7 mouse cellular contexts compared by ENCODE assay signal in the genomic region with DNA sequence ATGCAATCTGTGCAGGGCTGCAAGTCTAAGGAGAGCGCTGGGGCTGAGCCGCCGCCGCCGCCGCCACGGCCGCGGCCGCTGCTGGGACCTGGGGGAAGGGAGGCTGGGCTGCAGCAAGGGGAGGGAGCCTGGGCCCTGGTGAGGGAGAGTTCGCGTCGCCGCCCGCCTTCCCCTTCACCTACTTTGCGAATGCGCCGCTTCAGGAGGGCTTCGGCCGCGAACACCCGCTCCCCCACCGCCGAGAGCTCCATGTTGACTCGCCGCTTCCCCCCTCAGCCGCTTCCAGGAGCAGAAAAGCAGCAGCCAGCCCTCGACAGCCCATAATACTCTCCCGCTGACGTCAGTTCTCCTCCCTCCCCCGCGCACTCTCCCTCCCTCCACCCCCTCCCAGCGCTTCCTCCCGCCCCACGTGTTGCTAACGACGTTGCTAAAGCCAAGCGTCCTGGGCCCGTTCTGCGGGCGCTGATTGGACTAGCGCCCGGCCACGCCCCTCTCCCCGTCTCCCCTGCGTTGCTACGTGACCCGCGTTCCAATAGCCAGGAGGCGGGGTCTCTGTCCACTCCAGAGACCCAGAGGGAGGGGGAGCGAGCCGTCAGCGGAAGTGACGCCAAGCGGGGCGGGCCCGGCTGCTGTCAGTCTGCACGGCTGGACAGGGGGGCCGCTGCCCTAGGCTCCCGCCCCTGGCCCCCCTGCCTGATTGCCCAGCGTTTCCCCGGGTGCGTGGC. TPM values are rescaled to one million over a fixed set of nuclear protein-coding genes. Genes with fewer than 3 reads are reported as not detected.
DNase-seq lines count a peak whose midpoint lies in the region; ATAC-seq and TF ChIP-seq lines count a peak whose summit lies in the region.

A gene (minus strand): TSS at position 370 of the 725 bp plus-strand sequence.

- no peak for TF ChIP-seq CTCF in kidney, adult 2 months (conservative IDR thresholded peaks at IDR 0.05; ENCODE audit: insufficient read depth, insufficient read length, low read depth, low read length)
- no peak for TF ChIP-seq CTCF in spleen, adult 2 months (IDR thresholded peaks at IDR 0.05; ENCODE audit: extremely low read depth, insufficient read depth, insufficient read length, insufficient replicate concordance)

- peaks cover 77% of the 10 kb centered on the region for H3K4me1 ChIP-seq in embryonic facial prominence, embryonic 12.5 days
- peaks cover 18% of the 10 kb centered on the region; the same call in 1 of the 2 replicates for H3K4me1 ChIP-seq in kidney, adult 2 months (ENCODE audit: control insufficient read depth, insufficient read depth, low read length)
- peaks cover 89% of the 10 kb centered on the region for H3K4me1 ChIP-seq in limb, embryonic 12.5 days (replicated peaks)
- H3K4me1 ChIP-seq in midbrain, embryonic 15.5 days = peaks cover 64% of the 10 kb centered on the region
- peaks cover 23% of the 10 kb centered on the region for H3K4me1 ChIP-seq in spleen, adult 2 months (ENCODE audit: control insufficient read depth, insufficient read depth, insufficient read length)

- no peaks in the 10 kb centered on the region for H3K9me3 ChIP-seq in embryonic facial prominence, embryonic 12.5 days
- no peaks in the 10 kb centered on the region for H3K9me3 ChIP-seq in limb, embryonic 12.5 days
- no peaks in the 10 kb centered on the region for H3K9me3 ChIP-seq in midbrain, embryonic 15.5 days

- peak within 1 kb of the TSS; percentile 85 for H3K9ac ChIP-seq in embryonic facial prominence, embryonic 12.5 days
- H3K9ac ChIP-seq in limb, embryonic 12.5 days (replicated peaks) = peak within 1 kb of the TSS; percentile 85
- H3K9ac ChIP-seq in midbrain, embryonic 15.5 days = peak within 1 kb of the TSS; percentile 91

- peaks cover 8% of the 10 kb centered on the region for H3K36me3 ChIP-seq in embryonic facial prominence, embryonic 12.5 days
- H3K36me3 ChIP-seq in kidney, adult 2 months (ENCODE audit: control insufficient read depth, insufficient read depth, low read length) = no peaks in the 10 kb centered on the region
- H3K36me3 ChIP-seq in limb, embryonic 12.5 days = peaks cover 9% of the 10 kb centered on the region
- peaks cover 5% of the 10 kb centered on the region for H3K36me3 ChIP-seq in midbrain, embryonic 15.5 days (replicated peaks)
- peaks cover 8% of the 10 kb centered on the region; the same call in 1 of the 2 replicates for H3K36me3 ChIP-seq in spleen, adult 2 months (ENCODE audit: control insufficient read depth, insufficient read depth, low read length)

- peak within 1 kb of the TSS; percentile 94 for H3K4me2 ChIP-seq in embryonic facial prominence, embryonic 12.5 days (replicated peaks)
- H3K4me2 ChIP-seq in limb, embryonic 12.5 days = peak within 1 kb of the TSS; percentile 92
- peak within 1 kb of the TSS; percentile 90 for H3K4me2 ChIP-seq in midbrain, embryonic 15.5 days

- WGBS in embryonic facial prominence, embryonic 12.5 days = under 1% methylated on average over 54 of the region's 63 CpGs
- WGBS in kidney, adult 2 months = under 1% methylated on average over 63 of the region's 63 CpGs
- WGBS in limb, embryonic 12.5 days = 1% methylated on average over 63 of the region's 63 CpGs
- under 1% methylated on average over 63 of the region's 63 CpGs for WGBS in midbrain, embryonic 15.5 days
- WGBS in spleen, adult 2 months = under 1% methylated on average over 58 of the region's 63 CpGs

- peak; percentile 99 for DNase-seq in adrenal gland, postnatal 25 days
- DNase-seq in heart, adult 18-20 months = peak; percentile 99 to 100
- DNase-seq in kidney, adult 2 months = peak; percentile 100
- DNase-seq in spleen, adult 2 months (ENCODE audit: low read depth in 1 of 2, low spot score in 2 of 2) = peak; percentile 99

- peaks cover 72% of the 10 kb centered on the region for H3K27me3 ChIP-seq in embryonic facial prominence, embryonic 12.5 days
- H3K27me3 ChIP-seq in kidney, adult 2 months (replicated peaks; ENCODE audit: control insufficient read depth, insufficient read depth, low read length) = peaks cover 9% of the 10 kb centered on the region
- peaks cover 79% of the 10 kb centered on the region for H3K27me3 ChIP-seq in limb, embryonic 12.5 days
- peaks cover 70% of the 10 kb centered on the region for H3K27me3 ChIP-seq in midbrain, embryonic 15.5 days (replicated peaks)
- peaks cover 37% of the 10 kb centered on the region for H3K27me3 ChIP-seq in spleen, adult 2 months (ENCODE audit: control insufficient read depth, insufficient read depth, low read length)

- peak; percentile 48 for TF ChIP-seq POLR2A in kidney, adult 2 months (IDR thresholded peaks at IDR 0.05; ENCODE audit: low read depth, low read length)
- TF ChIP-seq POLR2A in spleen, adult 2 months (IDR thresholded peaks at IDR 0.05; ENCODE audit: low read depth, low read length) = peak; percentile 74

- peak; percentile 79 for ATAC-seq in embryonic facial prominence, embryonic 12.5 days (ENCODE audit: insufficient number of reproducible peaks, insufficient read depth, low FRiP score, low TSS enrichment)
- peak; percentile 84 for ATAC-seq in limb, embryonic 12.5 days (ENCODE audit: insufficient number of reproducible peaks, insufficient read depth, low FRiP score, low TSS enrichment, low read depth)
- ATAC-seq in midbrain, embryonic 15.5 days (replicated peaks) = peak; percentile 93

- H3K27ac ChIP-seq in embryonic facial prominence, embryonic 12.5 days = peak within 1 kb of the TSS; percentile 83
- peak within 1 kb of the TSS; percentile 81 for H3K27ac ChIP-seq in kidney, adult 2 months (ENCODE audit: insufficient read depth, low read depth, low read length)
- peak within 1 kb of the TSS; percentile 91 for H3K27ac ChIP-seq in limb, embryonic 12.5 days
- peak within 1 kb of the TSS; percentile 96 for H3K27ac ChIP-seq in midbrain, embryonic 15.5 days
- H3K27ac ChIP-seq in spleen, adult 2 months (ENCODE audit: insufficient read depth, low read length) = peak within 1 kb of the TSS; percentile 88

- peak within 1 kb of the TSS; percentile 74 for H3K4me3 ChIP-seq in embryonic facial prominence, embryonic 12.5 days
- H3K4me3 ChIP-seq in kidney, adult 2 months (ENCODE audit: insufficient read depth, low read depth, low read length) = peak within 1 kb of the TSS; percentile 79
- peak within 1 kb of the TSS; percentile 73 for H3K4me3 ChIP-seq in limb, embryonic 12.5 days (replicated peaks)
- H3K4me3 ChIP-seq in midbrain, embryonic 15.5 days = peak within 1 kb of the TSS; percentile 79
- peak within 1 kb of the TSS; percentile 83 for H3K4me3 ChIP-seq in spleen, adult 2 months (ENCODE audit: extremely low read depth, insufficient read depth, insufficient read length)

RNA-seq across cellular contexts. Expression of the gene that starts here (rescaled TPM):
- 9.2 and 13.0 TPM in 2 replicates for total RNA-seq in adrenal gland, postnatal 25 days (2021)
- 9.4 and 10.8 TPM in 2 replicates for polyA plus RNA-seq in embryonic facial prominence, embryonic 12.5 days (2016; fragmentation: Nextera tagmentation; extraction: Ambion mirVana)
- total RNA-seq in heart, adult 18-20 months (2021) = 1 to 10 TPM; 3.1 to 4.0 TPM
- 2.1 and 2.7 TPM in 2 replicates for polyA plus RNA-seq in kidney, adult 2 months (2012; rRNA removed)
- polyA plus RNA-seq in limb, embryonic 12.5 days (2016; fragmentation: Nextera tagmentation; extraction: Ambion mirVana) = 11.8 and 13.0 TPM in 2 replicates
- 9.6 and 9.7 TPM in 2 replicates for polyA plus RNA-seq in midbrain, embryonic 15.5 days (2015; fragmentation: Nextera tagmentation; extraction: Ambion mirVana)
- polyA plus RNA-seq in spleen, adult 2 months (2012; rRNA removed) = 4.5 and 5.6 TPM in 2 replicates

Comparison
In these comparisons a context has a peak if more than half of its experiments do, and no peak if none do; other contexts are left out.
1. Peak in every context shown above with its lines: DNase-seq, ATAC-seq, H3K4me3 ChIP-seq and H3K27ac ChIP-seq.